Mouse (Mus musculus) megakaryocyte progenitor cell, adult 5-6 weeks (primary cell): ENCODE measurements around the gene Brd3os. TPM values are rescaled to one million over a fixed set of nuclear protein-coding genes. Genes with fewer than 3 reads are reported as not detected.

Experiments used
- ATAC-seq: replicated peaks from 2 replicates; pipeline ENCODE4 v1.8.0; 2016; ENCODE audit warnings: mild to moderate bottlenecking, moderate TSS enrichment, inconsistent platforms; ENCODE audit not compliant: poor library complexity
- total RNA-seq, 2 experiments: library from RNA; stranded (forward) in 1 of 2; stranded (reverse) in 1 of 2; fragments of 157-497, 149-512 nt in 1 of 2; fragments of 200-1000 nt in 1 of 2; gene quantifications; 2 replicates each; pipeline versions ENCODE4 v1.2.3 to v1.2.4; 2015 to 2017

Gene Brd3os
- total RNA-seq (2015), result 0.12 TPM in 1 of 2 replicates, not detected in the other
- 0.14 TPM in 1 of 2 replicates, not detected in the other for total RNA-seq (2017)

- peak; percentile 96 for ATAC-seq
Measured at GRCm38 (mm10) chr2:27441767-27442707, at the start of gene Brd3os. Brd3os (plus strand) TSS chr2:27442324.

- ATAC-seq, result no peak
Measured at GRCm38 (mm10) chr2:27394158-27394832, 47.8 kb upstream of the Brd3os start.

- ATAC-seq, result no peak
Measured at GRCm38 (mm10) chr2:27396656-27397440, 45.3 kb upstream of the Brd3os start.

GRCm38 (mm10) chr2:27400083-27400482 is 42.0 kb upstream of the Brd3os start:
- ATAC-seq, result no peak

GRCm38 (mm10) chr2:27401544-27401943 is 40.6 kb upstream of the Brd3os start:
- ATAC-seq, result no peak

GRCm38 (mm10) chr2:27404375-27405093 is 37.6 kb upstream of the Brd3os start:
- ATAC-seq, result no peak

- ATAC-seq, result no peak
Measured at GRCm38 (mm10) chr2:27405094-27405884, 36.8 kb upstream of the Brd3os start.

- ATAC-seq, result no peak
Measured at GRCm38 (mm10) chr2:27406928-27407327, 35.2 kb upstream of the Brd3os start.

- ATAC-seq, result no peak
Measured at GRCm38 (mm10) chr2:27408194-27408593, 33.9 kb upstream of the Brd3os start.

- ATAC-seq, result no peak
Measured at GRCm38 (mm10) chr2:27410518-27411140, 31.5 kb upstream of the Brd3os start.

- peak; percentile 76 for ATAC-seq
Measured at GRCm38 (mm10) chr2:27411688-27412174, 30.4 kb upstream of the Brd3os start.

GRCm38 (mm10) chr2:27412245-27412800 is 29.8 kb upstream of the Brd3os start:
- no peak for ATAC-seq

GRCm38 (mm10) chr2:27413582-27413935 is 28.6 kb upstream of the Brd3os start:
- ATAC-seq, result no peak

GRCm38 (mm10) chr2:27413936-27414657 is 28.0 kb upstream of the Brd3os start:
- ATAC-seq, result no peak

- no peak for ATAC-seq
Measured at GRCm38 (mm10) chr2:27415060-27415783, 26.9 kb upstream of the Brd3os start.

- no peak for ATAC-seq
Measured at GRCm38 (mm10) chr2:27416425-27416824, 25.7 kb upstream of the Brd3os start.

GRCm38 (mm10) chr2:27417648-27418153 is 24.4 kb upstream of the Brd3os start:
- 0 out of 2 replicates have a peak, but pooled peaks have one; percentile 33 for ATAC-seq
